In genomic region chr15:88830696-88831095, GRCm38 (mm10) we compare ENCODE assay signal across 17 mouse cellular contexts. TPM values are rescaled to one million over a fixed set of nuclear protein-coding genes. Genes with fewer than 3 reads are reported as not detected.
A peak's percentile ranks its signal among the peaks of the same experiment; 100 is the strongest.
DNase-seq lines count a peak whose midpoint lies in the region; ATAC-seq and TF ChIP-seq lines count a peak whose summit lies in the region.
"Had no signal": no experiment of that assay in that cellular context is flagged by ENCODE, and none has a peak within 500 bp of the region (broad histone marks: within the 10 kb centered on the region; RNA-seq: fewer than 3 reads in every experiment).

No protein-coding gene starts in this region.

- peak overlapping the region; percentile 58 for H3K27ac ChIP-seq in heart, adult 2 months
- H3K27ac ChIP-seq in heart, embryonic 12.5 days (ENCODE audit: poor library complexity, severe bottlenecking), result no peak overlapping the region
- H3K27ac ChIP-seq in liver, postnatal 0 days (ENCODE audit: low read depth), result peak overlapping the region; percentile 89
- no peak overlapping the region for H3K27ac ChIP-seq in liver, embryonic 11.5 days (ENCODE audit: low read depth, low read length)
- peak overlapping the region; percentile 81 for H3K27ac ChIP-seq in kidney, postnatal 0 days
- no peak overlapping the region for H3K27ac ChIP-seq in midbrain, postnatal 0 days (ENCODE audit: low read depth, low read length)
- no peak overlapping the region for H3K27ac ChIP-seq in midbrain, embryonic 16.5 days (ENCODE audit: low read length)
- H3K27ac ChIP-seq: forebrain, embryonic 10.5 days; hindbrain, postnatal 0 days; liver, embryonic 13.5 days; midbrain, embryonic 12.5 days; neural tube, embryonic 12.5 days had no signal

- TF ChIP-seq POLR2A in heart, adult 2 months (IDR thresholded peaks at IDR 0.05; ENCODE audit: insufficient read depth, low read depth, low read length), result no peak

- no peak overlapping the region for H3K4me3 ChIP-seq in heart, adult 2 months
- no peak overlapping the region for H3K4me3 ChIP-seq in heart, embryonic 12.5 days
- no peak overlapping the region for H3K4me3 ChIP-seq in liver, postnatal 0 days (ENCODE audit: low read depth, low read length)
- no peak overlapping the region for H3K4me3 ChIP-seq in liver, embryonic 11.5 days (ENCODE audit: low read depth, low read length)
- no peak overlapping the region for H3K4me3 ChIP-seq in kidney, postnatal 0 days (replicated peaks; ENCODE audit: low read depth, low read length)
- H3K4me3 ChIP-seq in midbrain, postnatal 0 days (ENCODE audit: low read depth, low read length), result no peak overlapping the region
- H3K4me3 ChIP-seq in midbrain, embryonic 16.5 days (ENCODE audit: low read depth, low read length), result no peak overlapping the region
- H3K4me3 ChIP-seq: forebrain, embryonic 10.5 days; liver, embryonic 13.5 days; midbrain, embryonic 12.5 days; neural tube, embryonic 12.5 days had no signal

- no peak for ATAC-seq in heart, embryonic 12.5 days (ENCODE audit: insufficient number of reproducible peaks, low FRiP score)
- ATAC-seq in liver, postnatal 0 days, result no peak
- ATAC-seq in liver, embryonic 11.5 days (replicated peaks; ENCODE audit: low FRiP score), result no peak
- peak; percentile 47 for ATAC-seq in kidney, postnatal 0 days (replicated peaks; ENCODE audit: low FRiP score, low read depth)
- ATAC-seq in midbrain, postnatal 0 days (ENCODE audit: low FRiP score), result no peak
- no peak for ATAC-seq in midbrain, embryonic 16.5 days
- ATAC-seq: forebrain, postnatal 0 days; hindbrain, postnatal 0 days; intestine, embryonic 16.5 days had no signal

- TF ChIP-seq EP300 in heart, adult 2 months (IDR thresholded peaks at IDR 0.05; ENCODE audit: insufficient read depth, low read depth, low read length), result no peak
- TF ChIP-seq EP300 in liver, postnatal 0 days (IDR thresholded peaks at IDR 0.05; ENCODE audit: low read depth), result no peak

- no peak for DNase-seq in heart, adult 2 months
- DNase-seq in liver, postnatal 0 days, result no peak
- no peak for DNase-seq in liver, embryonic 11.5 days (ENCODE audit: low spot score)
- peak; percentile 38 for DNase-seq in kidney, postnatal 0 days (ENCODE audit: low spot score)
- DNase-seq in midbrain, postnatal 0 days (ENCODE audit: low spot score), result no peak
- DNase-seq: B cell, adult 2 months; forebrain, postnatal 0 days; liver, embryonic 13.5 days; lung, embryonic 14.5 days; right cerebral cortex, postnatal 14 days had no signal

- H3K4me1 ChIP-seq in heart, adult 2 months (ENCODE audit: control insufficient read depth, insufficient read depth, low read length), result peaks cover 14% of the 10 kb centered on the region
- H3K4me1 ChIP-seq in heart, embryonic 12.5 days (replicated peaks), result peaks cover 41% of the 10 kb centered on the region
- peaks cover 14% of the 10 kb centered on the region for H3K4me1 ChIP-seq in liver, postnatal 0 days (ENCODE audit: insufficient read depth)
- H3K4me1 ChIP-seq in liver, embryonic 11.5 days (replicated peaks; ENCODE audit: control insufficient read depth, insufficient read depth, low read length), result no peaks in the 10 kb centered on the region; the same call in none of the 2 replicates
- H3K4me1 ChIP-seq in kidney, postnatal 0 days (replicated peaks; ENCODE audit: insufficient read depth, low read length), result no peaks in the 10 kb centered on the region; the same call in none of the 2 replicates
- H3K4me1 ChIP-seq in midbrain, postnatal 0 days (ENCODE audit: insufficient read depth, low read length), result no peaks in the 10 kb centered on the region
- no peaks in the 10 kb centered on the region; the same call in 1 of the 2 replicates for H3K4me1 ChIP-seq in midbrain, embryonic 16.5 days (ENCODE audit: control insufficient read depth, insufficient read depth, low read length)
- H3K4me1 ChIP-seq: midbrain, embryonic 12.5 days had no signal

- no peaks in the 10 kb centered on the region for H3K27me3 ChIP-seq in heart, adult 2 months (ENCODE audit: control insufficient read depth, insufficient read depth, low read length)
- no peaks in the 10 kb centered on the region for H3K27me3 ChIP-seq in heart, embryonic 12.5 days (replicated peaks)
- H3K27me3 ChIP-seq in liver, postnatal 0 days (ENCODE audit: insufficient read depth, low read length), result no peaks in the 10 kb centered on the region
- no peaks in the 10 kb centered on the region for H3K27me3 ChIP-seq in liver, embryonic 11.5 days (replicated peaks; ENCODE audit: control insufficient read depth, insufficient read depth, low read length)
- H3K27me3 ChIP-seq in kidney, postnatal 0 days (ENCODE audit: insufficient read depth, low read length), result no peaks in the 10 kb centered on the region
- H3K27me3 ChIP-seq in midbrain, postnatal 0 days (ENCODE audit: insufficient read depth, low read length), result no peaks in the 10 kb centered on the region
- no peaks in the 10 kb centered on the region for H3K27me3 ChIP-seq in midbrain, embryonic 16.5 days (ENCODE audit: control insufficient read depth, insufficient read depth, low read depth, low read length)
- H3K27me3 ChIP-seq: liver, embryonic 13.5 days; midbrain, embryonic 12.5 days; neural tube, embryonic 12.5 days had no signal

- TF ChIP-seq CTCF in heart, adult 2 months (IDR thresholded peaks at IDR 0.05), result no peak
- no peak for TF ChIP-seq CTCF in liver, postnatal 0 days (IDR thresholded peaks at IDR 0.05; ENCODE audit: low read depth)
- TF ChIP-seq CTCF in kidney, postnatal 0 days (IDR thresholded peaks at IDR 0.05; ENCODE audit: low read depth), result no peak
- TF ChIP-seq CTCF in midbrain, postnatal 0 days (IDR thresholded peaks at IDR 0.05), result no peak

- H3K36me3 ChIP-seq in heart, adult 2 months (ENCODE audit: control insufficient read depth, insufficient read depth, low read length), result no peaks in the 10 kb centered on the region
- H3K36me3 ChIP-seq in heart, embryonic 12.5 days, result peaks cover 7% of the 10 kb centered on the region
- H3K36me3 ChIP-seq in liver, postnatal 0 days (replicated peaks; ENCODE audit: insufficient read depth, low read length), result 0 out of 2 replicates have a peak, but pooled peaks cover 6% of the 10 kb centered on the region
- H3K36me3 ChIP-seq in liver, embryonic 11.5 days (ENCODE audit: control insufficient read depth, insufficient read depth, low read length), result peaks cover 4% of the 10 kb centered on the region; the same call in 1 of the 2 replicates
- 0 out of 2 replicates have a peak, but pooled peaks cover 7% of the 10 kb centered on the region for H3K36me3 ChIP-seq in kidney, postnatal 0 days (ENCODE audit: insufficient read depth, low read length)
- peaks cover 16% of the 10 kb centered on the region; the same call in 1 of the 2 replicates for H3K36me3 ChIP-seq in midbrain, postnatal 0 days (ENCODE audit: insufficient read depth, low read length)
- H3K36me3 ChIP-seq in midbrain, embryonic 16.5 days (ENCODE audit: control insufficient read depth, insufficient read depth, low read length), result peaks cover 11% of the 10 kb centered on the region

- H3K79me2 ChIP-seq in heart, adult 2 months (replicated peaks; ENCODE audit: control insufficient read depth, insufficient read depth, low read length), result no peaks in the 10 kb centered on the region

- intact Hi-C loops in heart, adult 2 months (cut with DNase I), result no loop called here

- H3K9me3 ChIP-seq in heart, embryonic 12.5 days (replicated peaks), result no peaks in the 10 kb centered on the region
- no peaks in the 10 kb centered on the region for H3K9me3 ChIP-seq in liver, postnatal 0 days (ENCODE audit: low read length)
- H3K9me3 ChIP-seq in liver, embryonic 11.5 days (ENCODE audit: control insufficient read depth, low read length), result no peaks in the 10 kb centered on the region
- no peaks in the 10 kb centered on the region for H3K9me3 ChIP-seq in kidney, postnatal 0 days (replicated peaks; ENCODE audit: low read length)
- H3K9me3 ChIP-seq in midbrain, postnatal 0 days (ENCODE audit: low read length), result no peaks in the 10 kb centered on the region
- H3K9me3 ChIP-seq in midbrain, embryonic 16.5 days (replicated peaks; ENCODE audit: control insufficient read depth, low read length, poor library complexity, severe bottlenecking), result no peaks in the 10 kb centered on the region
- H3K9me3 ChIP-seq: forebrain, embryonic 10.5 days; liver, embryonic 13.5 days; midbrain, embryonic 12.5 days; neural tube, embryonic 12.5 days had no signal

- no peak overlapping the region for H3K9ac ChIP-seq in heart, adult 2 months (ENCODE audit: low read depth, low read length)
- no peak overlapping the region for H3K9ac ChIP-seq in heart, embryonic 12.5 days
- H3K9ac ChIP-seq in liver, postnatal 0 days (replicated peaks), result no peak overlapping the region
- no peak overlapping the region for H3K9ac ChIP-seq in liver, embryonic 11.5 days (ENCODE audit: low read depth, low read length)
- H3K9ac ChIP-seq in kidney, postnatal 0 days (ENCODE audit: low read depth, low read length), result no peak overlapping the region
- no peak overlapping the region for H3K9ac ChIP-seq in midbrain, postnatal 0 days (replicated peaks; ENCODE audit: low read length, poor library complexity, severe bottlenecking)
- no peak overlapping the region for H3K9ac ChIP-seq in midbrain, embryonic 16.5 days (ENCODE audit: low read depth, low read length)
- H3K9ac ChIP-seq: forebrain, postnatal 0 days; liver, embryonic 13.5 days; lung, embryonic 14.5 days; midbrain, embryonic 12.5 days; neural tube, embryonic 12.5 days had no signal

- no peak overlapping the region for H3K4me2 ChIP-seq in heart, embryonic 12.5 days
- no peak overlapping the region for H3K4me2 ChIP-seq in liver, postnatal 0 days (ENCODE audit: low read depth, low read length)
- H3K4me2 ChIP-seq in liver, embryonic 11.5 days, result no peak overlapping the region
- H3K4me2 ChIP-seq in kidney, postnatal 0 days (ENCODE audit: low read length), result no peak overlapping the region
- no peak overlapping the region for H3K4me2 ChIP-seq in midbrain, postnatal 0 days (ENCODE audit: low read depth, low read length, poor library complexity, severe bottlenecking)
- no peak overlapping the region for H3K4me2 ChIP-seq in midbrain, embryonic 16.5 days (ENCODE audit: low read length)
- H3K4me2 ChIP-seq: liver, embryonic 13.5 days; lung, embryonic 14.5 days; midbrain, embryonic 12.5 days; neural tube, embryonic 12.5 days had no signal

- WGBS in heart, adult 2 months, result 86% methylated on average over 5 of the region's 5 CpGs
- 81% methylated on average over 5 of the region's 5 CpGs for WGBS in heart, embryonic 12.5 days
- WGBS in liver, postnatal 0 days (ENCODE audit: insufficient replicate concordance), result 69% methylated on average over 5 of the region's 5 CpGs
- 70% methylated on average over 5 of the region's 5 CpGs for WGBS in liver, embryonic 11.5 days
- 55% methylated on average over 5 of the region's 5 CpGs for WGBS in kidney, postnatal 0 days
- WGBS in midbrain, postnatal 0 days, result 82% methylated on average over 5 of the region's 5 CpGs
- WGBS in midbrain, embryonic 16.5 days, result 75% methylated on average over 5 of the region's 5 CpGs

RNA-seq across cellular contexts. Expression of gene Creld2, which starts 11.2 kb away (rescaled TPM):
- total RNA-seq in heart, adult 2 months (2021), result 10 to 100 TPM; 23.6 to 24.7 TPM
- 13.6 and 19.9 TPM in 2 replicates for polyA plus RNA-seq in heart, adult 2 months (2012; rRNA removed)
- 61.9 and 66.4 TPM in 2 replicates for polyA plus RNA-seq in heart, embryonic 12.5 days (2016; fragmentation: Nextera tagmentation; extraction: Ambion mirVana)
- 32.9 and 33.1 TPM in 2 replicates for polyA plus RNA-seq in liver, postnatal 0 days (2015; fragmentation: Nextera tagmentation; extraction: Ambion mirVana)
- polyA plus RNA-seq in liver, embryonic 11.5 days (2014; fragmentation: Nextera tagmentation; extraction: Ambion mirVana), result 107 and 109 TPM in 2 replicates
- 79.0 and 89.8 TPM in 2 replicates for polyA plus RNA-seq in kidney, postnatal 0 days (2015; fragmentation: Nextera tagmentation; extraction: Ambion mirVana)
- total RNA-seq in midbrain, postnatal 0 days (2014; rRNA removed), result 25.4 and 31.5 TPM in 2 replicates
- 38.2 and 41.7 TPM in 2 replicates for polyA plus RNA-seq in midbrain, postnatal 0 days (2015; fragmentation: Nextera tagmentation; extraction: Ambion mirVana)
- polyA plus RNA-seq in midbrain, embryonic 16.5 days (2015; fragmentation: Nextera tagmentation; extraction: Ambion mirVana), result 60.6 and 66.4 TPM in 2 replicates

RNA-seq across cellular contexts. Expression of gene Alg12, which starts 11.6 kb away (rescaled TPM):
- total RNA-seq in heart, adult 2 months (2021), result 1 to 10 TPM; 7.2 to 8.7 TPM
- 11.0 and 17.5 TPM in 2 replicates for polyA plus RNA-seq in heart, adult 2 months (2012; rRNA removed)
- polyA plus RNA-seq in heart, embryonic 12.5 days (2016; fragmentation: Nextera tagmentation; extraction: Ambion mirVana), result 9.3 and 9.4 TPM in 2 replicates
- polyA plus RNA-seq in liver, postnatal 0 days (2015; fragmentation: Nextera tagmentation; extraction: Ambion mirVana), result 3.6 and 3.7 TPM in 2 replicates
- polyA plus RNA-seq in liver, embryonic 11.5 days (2014; fragmentation: Nextera tagmentation; extraction: Ambion mirVana), result 13.9 and 14.2 TPM in 2 replicates
- polyA plus RNA-seq in kidney, postnatal 0 days (2015; fragmentation: Nextera tagmentation; extraction: Ambion mirVana), result 9.8 and 11.2 TPM in 2 replicates
- 9.3 and 11.5 TPM in 2 replicates for total RNA-seq in midbrain, postnatal 0 days (2014; rRNA removed)
- 5.5 and 7.0 TPM in 2 replicates for polyA plus RNA-seq in midbrain, postnatal 0 days (2015; fragmentation: Nextera tagmentation; extraction: Ambion mirVana)
- polyA plus RNA-seq in midbrain, embryonic 16.5 days (2015; fragmentation: Nextera tagmentation; extraction: Ambion mirVana), result 7.8 and 9.4 TPM in 2 replicates

RNA-seq across cellular contexts. Expression of gene Pim3, which starts 31.3 kb away (rescaled TPM):
- 100 to 1,000 TPM in 1 of 2 experiments, 10 to 100 TPM in 1; 95.3 to 133 TPM for total RNA-seq in heart, adult 2 months (2021)
- polyA plus RNA-seq in heart, adult 2 months (2012; rRNA removed), result 45.6 and 58.8 TPM in 2 replicates
- polyA plus RNA-seq in heart, embryonic 12.5 days (2016; fragmentation: Nextera tagmentation; extraction: Ambion mirVana), result 67.5 and 68.1 TPM in 2 replicates
- polyA plus RNA-seq in liver, postnatal 0 days (2015; fragmentation: Nextera tagmentation; extraction: Ambion mirVana), result 18.4 and 34.2 TPM in 2 replicates
- polyA plus RNA-seq in liver, embryonic 11.5 days (2014; fragmentation: Nextera tagmentation; extraction: Ambion mirVana), result 34.0 and 35.9 TPM in 2 replicates
- 83.4 and 88.6 TPM in 2 replicates for polyA plus RNA-seq in kidney, postnatal 0 days (2015; fragmentation: Nextera tagmentation; extraction: Ambion mirVana)
- total RNA-seq in midbrain, postnatal 0 days (2014; rRNA removed), result 78.0 and 95.4 TPM in 2 replicates
- 69.1 and 72.5 TPM in 2 replicates for polyA plus RNA-seq in midbrain, postnatal 0 days (2015; fragmentation: Nextera tagmentation; extraction: Ambion mirVana)
- polyA plus RNA-seq in midbrain, embryonic 16.5 days (2015; fragmentation: Nextera tagmentation; extraction: Ambion mirVana), result 64.7 and 67.5 TPM in 2 replicates

Comparison
In these comparisons a context has a peak if more than half of its experiments do, and no peak if none do; other contexts are left out.
1. H3K27ac ChIP-seq: peak in heart, adult 2 months (single experiment), liver, postnatal 0 days (single experiment) and kidney, postnatal 0 days (single experiment); none in heart, embryonic 12.5 days (single experiment), liver, embryonic 11.5 days (single experiment), midbrain, postnatal 0 days (single experiment) and midbrain, embryonic 16.5 days (single experiment).